Mouse (Mus musculus) ES-Bruce4 (cell line): ENCODE measurements around the gene Blvrb. TPM values are rescaled to one million over a fixed set of nuclear protein-coding genes. Genes with fewer than 3 reads are reported as not detected.

ENCODE experiments used
- H3K27ac ChIP-seq: 2 replicates; pipeline ENCODE4 v1.5.1; 2012; ENCODE audit warnings: low read length, inconsistent platforms; ENCODE audit not compliant: insufficient read depth
- H3K27me3 ChIP-seq: 2 replicates; pipeline ENCODE4 v1.6.1; 2012; ENCODE audit warnings: mild to moderate bottlenecking, low read length, inconsistent platforms; ENCODE audit not compliant: control insufficient read depth, poor library complexity, insufficient read depth, severe bottlenecking
- H3K36me3 ChIP-seq: 2 replicates; pipeline ENCODE4 v1.6.1; 2012; ENCODE audit warnings: inconsistent platforms, mild to moderate bottlenecking, low read length, moderate library complexity; ENCODE audit not compliant: control insufficient read depth, poor library complexity, insufficient read depth, severe bottlenecking
- H3K4me1 ChIP-seq: one replicate; pipeline ENCODE4 v1.8.1; 2011; ENCODE audit warnings: low read length; ENCODE audit not compliant: control insufficient read depth, insufficient read depth
- H3K4me3 ChIP-seq: 2 replicates; pipeline ENCODE4 v1.5.1; 2011; ENCODE audit warnings: low read depth, mild to moderate bottlenecking, low read length
- H3K9ac ChIP-seq: 2 replicates; pipeline ENCODE4 v1.6.1; 2012; ENCODE audit warnings: low read depth, mild to moderate bottlenecking, inconsistent platforms; ENCODE audit not compliant: poor library complexity, severe bottlenecking
- H3K9me3 ChIP-seq: replicated peaks from 2 replicates; pipeline ENCODE4 v1.6.1; 2012; ENCODE audit warnings: mild to moderate bottlenecking, low read length, inconsistent platforms; ENCODE audit not compliant: control insufficient read depth, poor library complexity, insufficient read depth, severe bottlenecking
- CTCF ChIP-seq: IDR thresholded peaks from one replicate; pipeline ENCODE4 v1.8.1; 2011; ENCODE audit warnings: low read depth, low read length
- EP300 ChIP-seq: IDR thresholded peaks from 2 replicates; pipeline ENCODE4 v1.6.1; 2011; ENCODE audit warnings: low read depth, low read length; ENCODE audit not compliant: insufficient read depth
- POLR2A ChIP-seq: IDR thresholded peaks from one replicate; pipeline ENCODE4 v1.8.1; 2011; ENCODE audit warnings: low read length; ENCODE audit not compliant: insufficient read depth
- polyA plus RNA-seq: library from polyadenylated mRNA; stranded (reverse); fragments of >200 nt; gene quantifications from 2 replicates; pipeline ENCODE4 v1.2.4, GENCODE M21; 2011; ENCODE audit warnings: low read depth; ENCODE audit not compliant: missing spikeins, insufficient read depth, insufficient read length

Blvrb gene
- polyA plus RNA-seq, 1 experiment = 44.3 TPM

GRCm38 (mm10) chr7:27446521-27447418 is 1.0 kb upstream of the Blvrb start:
- peak overlapping the region; percentile 73 for H3K9ac ChIP-seq
- no peaks in the 10 kb centered on the region for H3K9me3 ChIP-seq
- H3K36me3 ChIP-seq = no peaks in the 10 kb centered on the region
- H3K27me3 ChIP-seq = no peaks in the 10 kb centered on the region; the same call in 1 of the 2 replicates
- TF ChIP-seq POLR2A (no peak), EP300 (no peak), CTCF (no peak)
- peak overlapping the region; percentile 82 for H3K4me3 ChIP-seq
- H3K27ac ChIP-seq = no peak overlapping the region
- H3K4me1 ChIP-seq = no peaks in the 10 kb centered on the region

GRCm38 (mm10) chr7:27448421-27449206 is 836 bp downstream of the Blvrb start:
- no peaks in the 10 kb centered on the region; the same call in 1 of the 2 replicates for H3K27me3 ChIP-seq
- H3K36me3 ChIP-seq = no peaks in the 10 kb centered on the region
- no peaks in the 10 kb centered on the region for H3K9me3 ChIP-seq
- H3K9ac ChIP-seq = peak overlapping the region; percentile 32
- peak overlapping the region; percentile 53 for H3K27ac ChIP-seq
- H3K4me1 ChIP-seq = no peaks in the 10 kb centered on the region
- peak overlapping the region; percentile 72 for H3K4me3 ChIP-seq
- TF ChIP-seq CTCF (no peak), EP300 (no peak), POLR2A (no peak)

- Histone ChIP-seq H3K36me3 (no peaks in the 10 kb centered on the region), H3K9ac (peak overlapping the region; percentile 32; the same call in 1 of the 2 replicates), H3K27me3 (no peaks in the 10 kb centered on the region; the same call in 1 of the 2 replicates), H3K9me3 (no peaks in the 10 kb centered on the region), H3K4me1 (no peaks in the 10 kb centered on the region), H3K27ac (peak overlapping the region; percentile 53), H3K4me3 (no peak overlapping the region)
- TF ChIP-seq POLR2A = no peak
- peak; percentile 43 for TF ChIP-seq CTCF
- TF ChIP-seq EP300 = no peak
Observed at GRCm38 (mm10) chr7:27449256-27449862, 1.6 kb downstream of the Blvrb start.

GRCm38 (mm10) chr7:27451359-27451758 is 3.6 kb downstream of the Blvrb start:
- H3K4me3 ChIP-seq = no peak overlapping the region
- H3K9ac ChIP-seq = no peak overlapping the region
- H3K4me1 ChIP-seq = no peaks in the 10 kb centered on the region
- H3K9me3 ChIP-seq = no peaks in the 10 kb centered on the region
- no peak for TF ChIP-seq CTCF
- TF ChIP-seq POLR2A = no peak
- no peak for TF ChIP-seq EP300
- H3K27me3 ChIP-seq = no peaks in the 10 kb centered on the region
- no peak overlapping the region for H3K27ac ChIP-seq
- no peaks in the 10 kb centered on the region for H3K36me3 ChIP-seq

GRCm38 (mm10) chr7:27452206-27452770 is 4.5 kb downstream of the Blvrb start:
- no peak overlapping the region for H3K4me3 ChIP-seq
- H3K27ac ChIP-seq = no peak overlapping the region
- no peaks in the 10 kb centered on the region for H3K4me1 ChIP-seq
- H3K9ac ChIP-seq = no peak overlapping the region
- H3K9me3 ChIP-seq = no peaks in the 10 kb centered on the region
- no peaks in the 10 kb centered on the region for H3K36me3 ChIP-seq
- no peaks in the 10 kb centered on the region for H3K27me3 ChIP-seq
- TF ChIP-seq CTCF (no peak), POLR2A (no peak), EP300 (no peak)
